Mouse (Mus musculus) cerebellum, adult 2 months (tissue): Measurements from ENCODE around the gene Ncl.
"Not testable (repeated sequence)": the region's sequence is repeated elsewhere in the genome, so short reads cannot be mapped to it uniquely, and the experiment has no call there.

Source experiments
- CTCF ChIP-seq: fragments of 200-500 bp; IDR thresholded peaks from 2 replicates; pipeline ENCODE4 v1.5.1; 2011; ENCODE audit warnings: low read depth, mild to moderate bottlenecking, control low read depth, low read length, moderate library complexity, borderline replicate concordance; ENCODE audit not compliant: insufficient read depth
- POLR2A ChIP-seq: fragments of 200-500 bp; IDR thresholded peaks from 2 replicates; pipeline ENCODE4 v1.6.1; 2011; ENCODE audit warnings: low read length, control low read depth, borderline replicate concordance; ENCODE audit not compliant: insufficient read depth

- TF ChIP-seq POLR2A, CTCF: not testable (repeated sequence)
Measured at GRCm38 (mm10) chr1:86341096-86341495, 18.1 kb downstream of the Ncl start.
